Mouse (Mus musculus): ENCODE results near the gene Gm47289.

- no peak for TF ChIP-seq POLR2A (IDR thresholded peaks at IDR 0.05; ENCODE audit: control insufficient read depth, extremely low read depth, insufficient read depth, low read length, poor library complexity)
- TF ChIP-seq CTCF (IDR thresholded peaks at IDR 0.05; ENCODE audit: borderline replicate concordance, control insufficient read depth, extremely low read depth, insufficient read depth, low read length, poor library complexity) = no peak
These were observed 42.7 kb downstream of the Gm47289 start for GRCm38 (mm10) chr9:119201653-119202052.

All from thymus, adult 2 months (tissue).